Mouse (Mus musculus) cortical plate, adult 2 months (tissue): ENCODE measurements around the gene Tmem132d.

Experiments
- CTCF ChIP-seq: fragments of 200-500 bp; IDR thresholded peaks from 2 replicates; pipeline ENCODE4 v1.5.1; 2011; ENCODE audit warnings: mild to moderate bottlenecking, control low read depth, low read length; ENCODE audit not compliant: insufficient read depth; ENCODE audit errors: extremely low read depth
- POLR2A ChIP-seq: fragments of 200-500 bp; IDR thresholded peaks from 2 replicates; pipeline ENCODE4 v1.6.1; 2011; ENCODE audit warnings: mild to moderate bottlenecking, low read length, control low read depth; ENCODE audit not compliant: insufficient read depth; ENCODE audit errors: extremely low read depth

DNA sequence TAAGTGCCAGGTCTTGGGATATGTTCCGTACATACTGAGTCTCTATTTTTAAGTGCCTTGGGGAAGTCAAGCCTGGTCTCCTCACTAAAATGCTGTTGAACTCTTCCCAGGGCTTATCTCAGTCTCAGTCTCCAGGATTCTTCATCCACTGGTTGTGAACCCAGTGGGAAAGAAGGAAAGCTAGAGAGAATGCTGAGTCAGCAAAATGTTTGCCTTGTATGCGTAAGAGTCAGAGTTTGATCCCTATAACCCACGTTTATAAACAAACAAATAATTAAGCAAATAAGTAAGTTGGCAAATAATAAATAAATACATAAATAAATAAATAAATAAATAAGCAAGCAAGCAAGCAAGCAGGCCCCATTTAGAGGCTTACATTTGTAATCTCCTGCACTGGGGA, 63.1 kb downstream of the Tmem132d start:
- no peak for TF ChIP-seq CTCF
- no peak for TF ChIP-seq POLR2A
